Mouse (Mus musculus) small intestine, adult 2 months (tissue): ENCODE data around the gene Hoxd10.

Experiments used
- CTCF ChIP-seq: fragments of 200-500 bp; IDR thresholded peaks from 2 replicates; pipeline ENCODE4 v1.5.1; 2012; ENCODE audit warnings: low read depth, mild to moderate bottlenecking, control low read depth, inconsistent platforms, low read length, moderate library complexity, mixed read lengths; ENCODE audit not compliant: insufficient replicate concordance, insufficient read length; ENCODE audit errors: extremely low read depth
- POLR2A ChIP-seq: fragments of 200-500 bp; IDR thresholded peaks from 2 replicates; pipeline ENCODE4 v1.6.1; 2012; ENCODE audit warnings: low read depth, mild to moderate bottlenecking, control low read depth, inconsistent platforms, low read length, moderate library complexity

GRCm38 (mm10) chr2:74731055-74731454, 39.3 kb downstream of the Hoxd10 start:
- TF ChIP-seq POLR2A (no peak), CTCF (no peak)
